Mouse (Mus musculus) ES-Bruce4 (cell line): ENCODE data around the gene Cars2.

ENCODE experiments used
- CTCF ChIP-seq: IDR thresholded peaks from one replicate; pipeline ENCODE4 v1.8.1; 2011; ENCODE audit warnings: low read depth, low read length
- EP300 ChIP-seq: IDR thresholded peaks from 2 replicates; pipeline ENCODE4 v1.6.1; 2011; ENCODE audit warnings: low read depth, low read length; ENCODE audit not compliant: insufficient read depth

DNA sequence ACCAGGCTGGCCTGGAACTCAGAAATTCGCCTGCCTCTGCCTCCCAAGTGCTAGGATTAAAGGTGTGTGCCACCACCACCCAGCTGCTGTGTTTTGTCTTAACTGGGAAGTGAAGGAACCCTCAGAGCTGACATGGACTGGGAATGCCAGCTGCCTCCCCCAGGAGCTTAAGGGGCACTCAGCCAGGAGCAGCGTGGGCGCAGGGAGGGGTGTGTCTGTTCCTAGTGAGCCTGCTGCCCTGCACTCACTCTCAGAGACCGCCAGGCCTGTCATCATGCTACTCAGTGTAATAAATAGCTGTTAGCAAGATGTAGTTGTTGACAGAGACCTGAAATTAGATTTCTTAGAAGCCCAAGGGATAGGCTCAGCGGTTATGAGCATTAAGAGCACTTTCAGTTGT, 39.6 kb downstream of the Cars2 start:
- TF ChIP-seq EP300 (no peak), CTCF (no peak)
